Mouse (Mus musculus): ENCODE data around the gene E030030I06Rik. TPM values are rescaled to one million over a fixed set of nuclear protein-coding genes. Genes with fewer than 3 reads are reported as not detected.
"Not testable (repeated sequence)": the region's sequence is repeated elsewhere in the genome, so short reads cannot be mapped to it uniquely, and the experiment has no call there.

The E030030I06Rik gene
- total and polyA plus RNA-seq, 3 experiments: 0.86 to 8.7 (median 1.2) TPM

GRCm38 (mm10) chr10:22140665-22141280, 8.3 kb downstream of the E030030I06Rik start:
- H3K4me3 ChIP-seq: peak overlapping the region; percentile 22; the same call in 1 of the 2 replicates
- peaks cover 3% of the 10 kb centered on the region for H3K4me1 ChIP-seq (ENCODE audit: control insufficient read depth, insufficient read depth, low read length)
- TF ChIP-seq CTCF (IDR thresholded peaks at IDR 0.05) (peak; percentile 98), POLR2A (IDR thresholded peaks at IDR 0.05; ENCODE audit: insufficient read depth, low read depth, low read length) (no peak)
- H3K36me3 ChIP-seq (ENCODE audit: control insufficient read depth, insufficient read depth, low read length): no peaks in the 10 kb centered on the region
- H3K79me2 ChIP-seq (replicated peaks; ENCODE audit: control insufficient read depth, insufficient read depth, low read length): no peaks in the 10 kb centered on the region
- H3K9ac ChIP-seq (ENCODE audit: low read depth, low read length): peak overlapping the region; percentile 59
- H3K27me3 ChIP-seq (ENCODE audit: control insufficient read depth, insufficient read depth, low read length): peaks cover 3% of the 10 kb centered on the region; the same call in 1 of the 2 replicates
- DNase-seq: peak; percentile 76 to 83
- WGBS: 4% methylated on average over 19 of the region's 19 CpGs
- H3K27ac ChIP-seq: no peak overlapping the region
- intact Hi-C loops (cut with DNase I): loop anchor here (1.0 to 10.0 kb wide), 2 partner anchors 23 to 594 kb away; partner anchors contain the start of gene Tbpl1

DNA sequence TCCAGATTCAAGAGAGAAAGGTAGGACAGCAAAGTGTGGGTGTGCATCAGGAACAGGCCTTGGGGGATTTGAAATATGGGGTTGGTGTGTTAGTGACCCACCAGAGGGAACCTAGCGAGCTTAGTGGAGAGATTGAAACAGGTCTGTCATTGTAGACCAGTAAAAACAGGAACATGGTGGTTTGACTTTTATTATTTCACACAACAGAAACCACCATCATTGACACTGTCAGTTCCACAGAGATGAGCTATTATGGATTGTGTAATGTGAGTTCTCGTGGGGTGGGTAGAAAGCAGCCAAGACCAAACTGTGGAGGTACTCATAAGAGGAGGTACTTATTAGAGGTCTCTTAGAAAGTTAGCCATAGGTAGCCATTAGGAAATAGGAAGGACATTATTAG, 74.5 kb downstream of the E030030I06Rik start:
- no peaks in the 10 kb centered on the region for H3K4me1 ChIP-seq (ENCODE audit: control insufficient read depth, insufficient read depth, low read length)
- 72% methylated on average over 2 of the region's 2 CpGs for WGBS
- no peaks in the 10 kb centered on the region for H3K27me3 ChIP-seq (ENCODE audit: control insufficient read depth, insufficient read depth, low read length)
- no peak overlapping the region for H3K27ac ChIP-seq
- H3K9ac ChIP-seq (ENCODE audit: low read depth, low read length): no peak overlapping the region
- intact Hi-C loops (cut with DNase I): no loop called here
- no peaks in the 10 kb centered on the region for H3K36me3 ChIP-seq (ENCODE audit: control insufficient read depth, insufficient read depth, low read length)
- no peak for TF ChIP-seq CTCF (IDR thresholded peaks at IDR 0.05)
- no peak for TF ChIP-seq POLR2A (IDR thresholded peaks at IDR 0.05; ENCODE audit: insufficient read depth, low read depth, low read length)
- TF ChIP-seq EP300 (IDR thresholded peaks at IDR 0.05; ENCODE audit: insufficient read depth, low read depth, low read length): no peak
- no peaks in the 10 kb centered on the region for H3K79me2 ChIP-seq (replicated peaks; ENCODE audit: control insufficient read depth, insufficient read depth, low read length)
- DNase-seq: no peak
- no peak overlapping the region for H3K4me3 ChIP-seq

DNA sequence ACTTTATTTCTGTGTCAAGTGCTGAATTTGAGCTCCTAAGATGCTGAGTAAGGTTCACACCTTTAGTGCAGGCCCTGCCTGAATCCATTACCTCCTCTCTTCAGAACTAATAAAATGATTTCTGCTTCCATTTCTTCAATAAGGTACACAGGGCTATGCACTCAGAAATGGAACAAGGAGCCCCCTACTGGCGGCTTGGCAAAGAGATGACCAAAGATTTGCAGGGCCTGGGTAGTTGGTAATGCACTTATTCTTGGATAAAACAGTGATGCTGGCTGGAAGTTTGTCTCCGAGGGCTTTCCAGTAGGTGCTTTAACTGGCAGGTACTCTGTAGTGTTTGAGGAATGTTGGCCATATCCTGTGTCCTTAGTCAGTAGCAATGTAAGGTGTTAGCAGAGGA, 76.3 kb downstream of the E030030I06Rik start:
- 58% methylated on average over 2 of the region's 2 CpGs for WGBS
- no peak for DNase-seq
- Histone ChIP-seq H3K36me3 (ENCODE audit: control insufficient read depth, insufficient read depth, low read length) (no peaks in the 10 kb centered on the region), H3K4me1 (ENCODE audit: control insufficient read depth, insufficient read depth, low read length) (no peaks in the 10 kb centered on the region), H3K79me2 (replicated peaks; ENCODE audit: control insufficient read depth, insufficient read depth, low read length) (no peaks in the 10 kb centered on the region), H3K27ac (no peak overlapping the region), H3K9ac (ENCODE audit: low read depth, low read length) (no peak overlapping the region), H3K4me3 (no peak overlapping the region), H3K27me3 (ENCODE audit: control insufficient read depth, insufficient read depth, low read length) (no peaks in the 10 kb centered on the region)
- intact Hi-C loops (cut with DNase I): no loop called here
- TF ChIP-seq EP300 (IDR thresholded peaks at IDR 0.05; ENCODE audit: insufficient read depth, low read depth, low read length) (no peak), CTCF (IDR thresholded peaks at IDR 0.05) (peak; percentile 44), POLR2A (IDR thresholded peaks at IDR 0.05; ENCODE audit: insufficient read depth, low read depth, low read length) (no peak)

DNA sequence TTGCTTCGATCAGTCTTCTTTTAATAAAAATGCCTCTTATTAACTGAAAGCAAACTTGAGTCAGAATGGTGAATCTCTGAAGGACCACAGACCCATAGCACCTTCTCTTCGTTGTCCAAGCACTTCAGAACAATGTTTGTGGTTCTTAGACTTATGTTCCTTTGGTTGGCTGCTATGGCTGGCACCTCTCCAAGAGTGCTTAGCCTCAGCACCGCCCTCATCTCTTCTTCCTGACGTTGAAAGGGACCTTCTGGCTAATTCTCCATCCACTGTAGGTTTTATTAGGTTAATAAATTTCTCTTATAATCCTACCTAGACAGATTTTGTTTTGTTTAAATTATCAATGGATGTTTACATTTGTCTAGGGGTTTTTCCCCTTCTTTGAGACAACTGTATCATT, 78.5 kb downstream of the E030030I06Rik start:
- no peak for DNase-seq
- intact Hi-C loops (cut with DNase I): no loop called here
- Histone ChIP-seq H3K36me3 (ENCODE audit: control insufficient read depth, insufficient read depth, low read length) (no peaks in the 10 kb centered on the region), H3K4me1 (ENCODE audit: control insufficient read depth, insufficient read depth, low read length) (no peaks in the 10 kb centered on the region), H3K27me3 (ENCODE audit: control insufficient read depth, insufficient read depth, low read length) (no peaks in the 10 kb centered on the region), H3K4me3 (no peak overlapping the region), H3K79me2 (replicated peaks; ENCODE audit: control insufficient read depth, insufficient read depth, low read length) (no peaks in the 10 kb centered on the region), H3K9ac (ENCODE audit: low read depth, low read length) (no peak overlapping the region), H3K27ac (no peak overlapping the region)
- no peak for TF ChIP-seq POLR2A (IDR thresholded peaks at IDR 0.05; ENCODE audit: insufficient read depth, low read depth, low read length)
- no peak for TF ChIP-seq EP300 (IDR thresholded peaks at IDR 0.05; ENCODE audit: insufficient read depth, low read depth, low read length)
- TF ChIP-seq CTCF (IDR thresholded peaks at IDR 0.05): no peak
- 42% methylated on average over 4 of the region's 4 CpGs for WGBS

DNA sequence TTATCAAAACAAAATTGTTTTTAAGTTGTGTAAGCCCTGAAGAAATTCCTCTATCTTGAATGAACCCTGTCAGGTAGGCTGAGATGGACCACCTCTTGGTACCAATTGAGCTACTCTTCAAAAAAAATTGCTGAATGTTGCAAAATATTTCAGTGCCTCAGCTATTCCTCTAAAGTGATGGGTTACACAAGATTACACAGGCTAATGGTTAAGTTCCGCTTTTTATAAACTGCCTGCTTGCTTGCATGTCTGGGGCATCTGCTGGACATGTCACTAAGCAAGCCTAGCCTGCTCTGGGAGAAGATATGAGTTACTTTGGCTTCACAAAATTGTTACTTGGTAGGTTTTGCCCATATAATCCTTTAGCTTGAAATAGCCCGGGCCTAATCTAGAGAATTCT, 78.9 kb downstream of the E030030I06Rik start:
- no peak overlapping the region for H3K9ac ChIP-seq (ENCODE audit: low read depth, low read length)
- H3K36me3 ChIP-seq (ENCODE audit: control insufficient read depth, insufficient read depth, low read length): no peaks in the 10 kb centered on the region
- H3K79me2 ChIP-seq (replicated peaks; ENCODE audit: control insufficient read depth, insufficient read depth, low read length): no peaks in the 10 kb centered on the region
- TF ChIP-seq CTCF (IDR thresholded peaks at IDR 0.05) (no peak), POLR2A (IDR thresholded peaks at IDR 0.05; ENCODE audit: insufficient read depth, low read depth, low read length) (no peak), EP300 (IDR thresholded peaks at IDR 0.05; ENCODE audit: insufficient read depth, low read depth, low read length) (no peak)
- H3K27ac ChIP-seq: no peak overlapping the region
- H3K4me1 ChIP-seq (ENCODE audit: control insufficient read depth, insufficient read depth, low read length): no peaks in the 10 kb centered on the region
- H3K4me3 ChIP-seq: no peak overlapping the region
- 90% methylated on average over 2 of the region's 2 CpGs for WGBS
- H3K27me3 ChIP-seq (ENCODE audit: control insufficient read depth, insufficient read depth, low read length): no peaks in the 10 kb centered on the region
- no peak for DNase-seq
- intact Hi-C loops (cut with DNase I): no loop called here

- H3K27me3 ChIP-seq (ENCODE audit: control insufficient read depth, insufficient read depth, low read length); DNase-seq; intact Hi-C loops (cut with DNase I); H3K36me3 ChIP-seq (ENCODE audit: control insufficient read depth, insufficient read depth, low read length); H3K79me2 ChIP-seq (replicated peaks; ENCODE audit: control insufficient read depth, insufficient read depth, low read length); H3K4me1 ChIP-seq (ENCODE audit: control insufficient read depth, insufficient read depth, low read length); H3K4me3 ChIP-seq; H3K27ac ChIP-seq; H3K9ac ChIP-seq (ENCODE audit: low read depth, low read length): not testable (repeated sequence)
- 88% methylated on average over 7 of the region's 7 CpGs for WGBS
These were observed 81.1 kb downstream of the E030030I06Rik start, which contains the start of gene 4930444G20Rik for GRCm38 (mm10) chr10:22067979-22068378. Gene 4930444G20Rik, minus strand, starts transcription at chr10:22068079.

Other genes starting within 250 kb of the E030030I06Rik start
- gene 4930444G20Rik, start 81.2 kb downstream of the E030030I06Rik start, total RNA-seq (2021): not detected
- gene 4930444G20Rik, start 81.2 kb downstream of the E030030I06Rik start, polyA plus RNA-seq (2012; rRNA removed): not detected in 2 replicates
- gene Raet1e, start 9.3 kb upstream of the E030030I06Rik start, total RNA-seq (2021): not detected
- gene Raet1e, start 9.3 kb upstream of the E030030I06Rik start, polyA plus RNA-seq (2012; rRNA removed): 0.15 and 0.23 TPM in 2 replicates
- gene H60b, start 9.3 kb upstream of the E030030I06Rik start, total RNA-seq (2021): not detected
- gene H60b, start 9.3 kb upstream of the E030030I06Rik start, polyA plus RNA-seq (2012; rRNA removed): not detected in 2 replicates
- gene Raet1d, start 211.3 kb upstream of the E030030I06Rik start, total RNA-seq (2021): not detected
- 0.08 TPM in 1 of 2 replicates, not detected in the other for gene Raet1d, start 211.3 kb upstream of the E030030I06Rik start, polyA plus RNA-seq (2012; rRNA removed)

All from heart, adult 2 months (tissue).